Mouse (Mus musculus): ENCODE measurements at regions not wholly inside any gene's neighbourhood (a gene's known extent, or its start where the extent isn't known, plus 50 kb on each side); places are given as distances from the start of the nearest gene placed in this dataset.

- in situ Hi-C loops (cut with MboI; ENCODE audit: low sequenced_read_pairs in 2 of 2, unreplicated experiment in 2 of 2) = no loop called here
- Histone ChIP-seq H3K9me3 (ENCODE audit: control insufficient read depth, insufficient read depth, low read depth, low read length) (no peaks in the 10 kb centered on the region), H3K36me3 (ENCODE audit: control insufficient read depth, insufficient read depth, low read length, poor library complexity, severe bottlenecking) (no peaks in the 10 kb centered on the region), H3K4me1 (ENCODE audit: control insufficient read depth in 2 of 2, insufficient read depth in 2 of 2, low read length in 2 of 2, poor library complexity in 1 of 2) (no peaks in the 10 kb centered on the region), H3K27ac (ENCODE audit: insufficient read depth, low read depth, low read length, poor library complexity, severe bottlenecking) (no peak overlapping the region), H3K4me3 (ENCODE audit: insufficient read depth in 1 of 2, low read depth in 1 of 2, low read length in 2 of 2, poor library complexity in 1 of 2, severe bottlenecking in 1 of 2) (no peak overlapping the region), H3K9ac (ENCODE audit: insufficient read depth, low read depth, low read length, poor library complexity, severe bottlenecking) (no peak overlapping the region)
- no peak for DNase-seq (ENCODE audit: low read depth, low spot score)
- TF ChIP-seq HCFC1 (IDR thresholded peaks at IDR 0.05; ENCODE audit: borderline replicate concordance, insufficient read depth, low read length) (no peak), ZNF384 (IDR thresholded peaks at IDR 0.05; ENCODE audit: low read depth, low read length) (no peak), MAFK (IDR thresholded peaks at IDR 0.05; ENCODE audit: insufficient read depth, low read depth, low read length) (no peak), CHD2 (IDR thresholded peaks at IDR 0.05; ENCODE audit: low read depth, low read length) (no peak), ZC3H11A (IDR thresholded peaks at IDR 0.05; ENCODE audit: borderline replicate concordance, low read depth, low read length) (no peak)
These were observed 209.2 kb upstream of the Tas2r134 start for GRCm38 (mm10) chr2:51417908-51418690.

DNA sequence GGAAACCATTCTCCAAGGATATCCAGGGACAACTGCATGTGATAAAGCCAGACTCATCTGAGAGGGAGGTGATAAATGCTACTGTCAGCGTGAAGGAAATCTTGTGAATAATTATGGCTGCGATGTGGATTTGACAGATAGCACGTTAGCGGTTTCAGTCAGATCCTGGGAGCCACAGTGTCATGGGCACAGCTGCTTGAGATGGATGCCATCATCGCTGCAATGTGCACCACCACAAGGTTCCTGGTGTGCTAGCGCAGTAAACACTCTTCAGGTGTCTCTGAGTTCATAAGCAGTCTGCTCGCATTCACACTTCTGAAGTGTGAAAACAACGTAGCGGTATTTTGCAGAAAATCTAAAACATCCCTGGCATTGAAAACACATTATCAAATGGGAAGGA lies 238.9 kb upstream of the Tas2r134 start:
- no peaks in the 10 kb centered on the region for H3K36me3 ChIP-seq (ENCODE audit: control insufficient read depth, insufficient read depth, low read length, poor library complexity, severe bottlenecking)
- TF ChIP-seq MAFK (IDR thresholded peaks at IDR 0.05; ENCODE audit: insufficient read depth, low read depth, low read length) = no peak
- TF ChIP-seq CHD2 (IDR thresholded peaks at IDR 0.05; ENCODE audit: low read depth, low read length) = no peak
- no peak for TF ChIP-seq ZC3H11A (IDR thresholded peaks at IDR 0.05; ENCODE audit: borderline replicate concordance, low read depth, low read length)
- in situ Hi-C loops (cut with MboI; ENCODE audit: low sequenced_read_pairs in 2 of 2, unreplicated experiment in 2 of 2) = no loop called here
- no peak overlapping the region for H3K9ac ChIP-seq (ENCODE audit: insufficient read depth, low read depth, low read length, poor library complexity, severe bottlenecking)
- no peak overlapping the region for H3K4me3 ChIP-seq (ENCODE audit: insufficient read depth in 1 of 2, low read depth in 1 of 2, low read length in 2 of 2, poor library complexity in 1 of 2, severe bottlenecking in 1 of 2)
- no peak overlapping the region for H3K27ac ChIP-seq (ENCODE audit: insufficient read depth, low read depth, low read length, poor library complexity, severe bottlenecking)
- H3K9me3 ChIP-seq (ENCODE audit: control insufficient read depth, insufficient read depth, low read depth, low read length) = no peaks in the 10 kb centered on the region
- DNase-seq (ENCODE audit: low read depth, low spot score) = no peak
- H3K4me1 ChIP-seq (ENCODE audit: control insufficient read depth in 2 of 2, insufficient read depth in 2 of 2, low read length in 2 of 2, poor library complexity in 1 of 2) = no peaks in the 10 kb centered on the region

DNA sequence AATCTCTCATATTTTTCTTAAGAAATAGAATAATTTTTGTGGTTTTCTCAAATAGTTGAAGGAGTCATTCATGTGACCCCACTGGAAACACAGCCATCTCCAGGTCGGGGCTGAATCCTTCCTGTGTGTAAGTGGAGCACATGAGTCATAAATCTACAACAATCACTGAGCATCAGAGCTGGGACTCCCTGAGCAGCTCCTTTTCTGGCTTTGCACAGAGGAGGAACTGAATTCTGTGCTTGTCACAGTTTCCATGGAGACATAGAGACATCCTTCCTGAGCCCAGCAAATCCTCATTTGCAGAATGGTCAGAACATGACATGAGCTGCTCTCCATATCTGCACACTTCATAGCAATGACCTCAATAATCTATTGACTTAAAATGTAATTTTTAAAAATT lies 238.2 kb upstream of the Rnd3 start:
- Histone ChIP-seq H3K36me3 (ENCODE audit: control insufficient read depth, insufficient read depth, low read length, poor library complexity, severe bottlenecking) (no peaks in the 10 kb centered on the region), H3K27ac (ENCODE audit: insufficient read depth, low read depth, low read length, poor library complexity, severe bottlenecking) (no peak overlapping the region), H3K4me1 (ENCODE audit: control insufficient read depth in 2 of 2, insufficient read depth in 2 of 2, low read length in 2 of 2, poor library complexity in 1 of 2) (no peaks in the 10 kb centered on the region), H3K4me3 (ENCODE audit: insufficient read depth in 1 of 2, low read depth in 1 of 2, low read length in 2 of 2, poor library complexity in 1 of 2, severe bottlenecking in 1 of 2) (no peak overlapping the region), H3K9me3 (ENCODE audit: control insufficient read depth, insufficient read depth, low read depth, low read length) (no peaks in the 10 kb centered on the region), H3K9ac (ENCODE audit: insufficient read depth, low read depth, low read length, poor library complexity, severe bottlenecking) (no peak overlapping the region)
- no peak for DNase-seq (ENCODE audit: low read depth, low spot score)
- TF ChIP-seq ZC3H11A (IDR thresholded peaks at IDR 0.05; ENCODE audit: borderline replicate concordance, low read depth, low read length) = no peak
- TF ChIP-seq HCFC1 (IDR thresholded peaks at IDR 0.05; ENCODE audit: borderline replicate concordance, insufficient read depth, low read length) = no peak
- no peak for TF ChIP-seq ZNF384 (IDR thresholded peaks at IDR 0.05; ENCODE audit: low read depth, low read length)
- TF ChIP-seq MAFK (IDR thresholded peaks at IDR 0.05; ENCODE audit: insufficient read depth, low read depth, low read length) = no peak
- no peak for TF ChIP-seq CHD2 (IDR thresholded peaks at IDR 0.05; ENCODE audit: low read depth, low read length)
- in situ Hi-C loops (cut with MboI; ENCODE audit: low sequenced_read_pairs in 2 of 2, unreplicated experiment in 2 of 2) = no loop called here

DNA sequence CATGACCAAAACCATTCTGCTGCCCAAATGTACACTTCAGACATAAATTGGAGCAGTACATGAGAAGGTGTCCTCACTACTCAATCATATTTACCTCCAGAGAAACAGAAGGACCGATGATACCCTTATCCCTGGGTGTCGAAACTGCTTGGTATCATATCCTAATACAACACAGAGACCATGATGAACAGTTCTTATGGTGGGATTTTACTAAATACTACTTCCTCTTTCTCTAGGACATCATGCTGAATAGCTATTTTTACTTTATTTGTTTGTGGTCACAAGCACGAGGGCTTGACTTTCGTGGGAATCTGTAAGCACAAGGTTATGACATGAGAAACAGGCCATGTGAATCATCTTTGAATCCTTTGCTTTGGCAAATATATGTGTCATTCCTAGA lies 227.7 kb upstream of the Rnd3 start:
- H3K9ac ChIP-seq (ENCODE audit: insufficient read depth, low read depth, low read length, poor library complexity, severe bottlenecking) = no peak overlapping the region
- in situ Hi-C loops (cut with MboI; ENCODE audit: low sequenced_read_pairs in 2 of 2, unreplicated experiment in 2 of 2) = no loop called here
- no peaks in the 10 kb centered on the region for H3K36me3 ChIP-seq (ENCODE audit: control insufficient read depth, insufficient read depth, low read length, poor library complexity, severe bottlenecking)
- no peak overlapping the region for H3K27ac ChIP-seq (ENCODE audit: insufficient read depth, low read depth, low read length, poor library complexity, severe bottlenecking)
- no peaks in the 10 kb centered on the region for H3K9me3 ChIP-seq (ENCODE audit: control insufficient read depth, insufficient read depth, low read depth, low read length)
- no peak for DNase-seq (ENCODE audit: low read depth, low spot score)
- TF ChIP-seq ZC3H11A (IDR thresholded peaks at IDR 0.05; ENCODE audit: borderline replicate concordance, low read depth, low read length) = no peak
- TF ChIP-seq ZNF384 (IDR thresholded peaks at IDR 0.05; ENCODE audit: low read depth, low read length) = no peak
- no peak for TF ChIP-seq MAFK (IDR thresholded peaks at IDR 0.05; ENCODE audit: insufficient read depth, low read depth, low read length)
- TF ChIP-seq HCFC1 (IDR thresholded peaks at IDR 0.05; ENCODE audit: borderline replicate concordance, insufficient read depth, low read length) = no peak
- TF ChIP-seq CHD2 (IDR thresholded peaks at IDR 0.05; ENCODE audit: low read depth, low read length) = no peak
- no peaks in the 10 kb centered on the region for H3K4me1 ChIP-seq (ENCODE audit: control insufficient read depth in 2 of 2, insufficient read depth in 2 of 2, low read length in 2 of 2, poor library complexity in 1 of 2)
- H3K4me3 ChIP-seq (ENCODE audit: insufficient read depth in 1 of 2, low read depth in 1 of 2, low read length in 2 of 2, poor library complexity in 1 of 2, severe bottlenecking in 1 of 2) = no peak overlapping the region

Measured in ES-E14 (cell line).